Mouse (Mus musculus): ENCODE measurements at regions not wholly inside any gene's neighbourhood (a gene's known extent, or its start where the extent isn't known, plus 50 kb on each side); places are given as distances from the start of the nearest gene placed in this dataset.

DNA sequence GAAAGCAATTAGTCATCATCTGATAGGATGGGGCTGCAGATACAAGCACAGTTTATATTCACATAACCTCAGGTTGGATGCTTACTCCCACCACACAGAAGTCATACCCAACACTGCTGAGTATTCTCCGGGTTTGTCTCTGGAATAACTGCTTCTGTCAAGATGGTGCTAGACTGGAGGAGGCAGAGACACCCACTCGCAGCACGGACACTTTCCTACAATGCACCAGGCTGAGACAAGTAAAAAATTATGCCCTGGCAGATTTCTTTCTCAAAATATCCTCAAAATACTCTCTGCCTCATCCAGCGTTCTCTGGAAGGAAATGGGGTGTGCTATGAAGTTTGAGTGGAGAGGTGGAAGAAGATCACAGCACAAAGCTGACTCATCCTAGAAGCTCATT lies 763.1 kb downstream of the Gm9195 start:
- no peak overlapping the region for H3K27ac ChIP-seq (ENCODE audit: low read length)
- H3K36me3 ChIP-seq (ENCODE audit: control insufficient read depth, insufficient read depth), result no peaks in the 10 kb centered on the region
- H3K4me2 ChIP-seq (ENCODE audit: low read length), result no peak overlapping the region
- H3K9ac ChIP-seq (replicated peaks; ENCODE audit: low read depth, low read length), result no peak overlapping the region
- no peaks in the 10 kb centered on the region for H3K27me3 ChIP-seq (replicated peaks; ENCODE audit: control insufficient read depth, insufficient read depth, low read length)
- H3K4me1 ChIP-seq (replicated peaks; ENCODE audit: control insufficient read depth, insufficient read depth, low read length), result no peaks in the 10 kb centered on the region
- no peak for ATAC-seq
- WGBS, result 96% methylated on average over 4 of the region's 4 CpGs
- no peaks in the 10 kb centered on the region for H3K9me3 ChIP-seq (ENCODE audit: control insufficient read depth, low read length)
- no peak overlapping the region for H3K4me3 ChIP-seq (replicated peaks; ENCODE audit: low read length)

DNA sequence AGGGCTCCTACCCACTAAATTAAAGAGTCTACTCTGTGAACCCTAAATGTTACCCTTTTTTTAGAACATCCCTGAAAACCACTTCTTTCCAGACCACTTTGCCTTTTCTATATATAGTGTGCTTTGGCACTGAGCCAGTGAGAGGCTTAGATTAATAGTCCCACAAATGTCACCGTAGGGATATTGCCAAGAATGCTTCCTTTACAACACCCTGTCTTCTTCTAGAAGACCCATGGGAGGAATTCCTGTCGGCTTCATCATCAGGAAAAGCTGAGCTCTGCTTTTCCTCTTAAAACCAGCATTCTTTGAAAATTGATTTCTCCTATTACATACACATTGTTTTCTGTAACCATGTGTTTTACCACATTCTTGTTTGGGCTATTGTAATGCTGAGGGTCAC lies 768.1 kb downstream of the Gm9195 start:
- Histone ChIP-seq H3K9ac (replicated peaks; ENCODE audit: low read depth, low read length) (no peak overlapping the region), H3K27ac (ENCODE audit: low read length) (no peak overlapping the region), H3K4me2 (ENCODE audit: low read length) (no peak overlapping the region), H3K9me3 (ENCODE audit: control insufficient read depth, low read length) (no peaks in the 10 kb centered on the region), H3K4me1 (replicated peaks; ENCODE audit: control insufficient read depth, insufficient read depth, low read length) (no peaks in the 10 kb centered on the region), H3K27me3 (replicated peaks; ENCODE audit: control insufficient read depth, insufficient read depth, low read length) (no peaks in the 10 kb centered on the region), H3K4me3 (replicated peaks; ENCODE audit: low read length) (no peak overlapping the region), H3K36me3 (ENCODE audit: control insufficient read depth, insufficient read depth) (no peaks in the 10 kb centered on the region)
- 65% methylated on average over 2 of the region's 2 CpGs for WGBS
- no peak for ATAC-seq

DNA sequence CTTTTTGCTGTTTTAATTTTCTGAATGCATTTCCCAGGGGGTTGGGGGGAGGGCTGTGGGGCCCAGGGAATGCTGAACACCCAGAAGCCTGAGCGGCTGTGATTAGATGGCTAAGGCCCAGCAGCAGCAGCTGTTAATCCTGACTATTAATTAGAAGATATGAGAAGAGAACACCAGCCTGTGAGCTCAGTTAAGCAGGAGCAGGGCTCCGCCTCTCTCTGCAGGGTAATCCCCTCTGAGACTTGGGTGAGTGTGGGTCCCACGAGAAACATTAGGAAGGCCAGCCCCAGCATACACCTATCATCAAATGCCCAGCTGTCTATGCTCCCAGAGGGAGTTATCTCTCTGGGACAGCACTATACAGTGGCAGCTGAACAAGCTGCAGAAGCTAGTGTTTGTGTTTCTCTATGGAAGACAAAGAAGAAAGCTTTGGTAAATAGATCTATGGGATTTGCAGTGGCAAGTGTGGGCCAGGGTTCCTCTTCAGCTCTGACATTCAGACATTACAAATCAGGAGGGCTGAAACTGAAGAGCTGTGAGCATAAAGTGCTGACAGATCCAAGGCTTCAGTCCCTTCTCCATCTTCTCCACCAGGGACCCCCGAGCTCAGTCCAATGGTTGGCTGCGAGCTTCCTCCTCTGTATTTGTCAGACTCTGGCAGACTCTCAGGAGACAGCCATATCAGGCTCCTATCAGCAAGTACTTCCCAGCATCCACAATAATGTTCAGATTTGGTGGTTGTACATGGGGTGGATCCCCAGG lies 781.9 kb downstream of the Gm9195 start:
- 40% methylated on average over 5 of the region's 5 CpGs for WGBS
- Histone ChIP-seq H3K4me1 (replicated peaks; ENCODE audit: control insufficient read depth, insufficient read depth, low read length) (peaks cover 4% of the 10 kb centered on the region; the same call in 1 of the 2 replicates), H3K27ac (ENCODE audit: low read length) (no peak overlapping the region), H3K36me3 (ENCODE audit: control insufficient read depth, insufficient read depth) (no peaks in the 10 kb centered on the region), H3K27me3 (replicated peaks; ENCODE audit: control insufficient read depth, insufficient read depth, low read length) (no peaks in the 10 kb centered on the region), H3K9me3 (ENCODE audit: control insufficient read depth, low read length) (no peaks in the 10 kb centered on the region), H3K9ac (replicated peaks; ENCODE audit: low read depth, low read length) (no peak overlapping the region), H3K4me3 (replicated peaks; ENCODE audit: low read length) (no peak overlapping the region), H3K4me2 (ENCODE audit: low read length) (no peak overlapping the region)
- ATAC-seq, result peak; percentile 79; the same call in 1 of the 2 replicates

DNA sequence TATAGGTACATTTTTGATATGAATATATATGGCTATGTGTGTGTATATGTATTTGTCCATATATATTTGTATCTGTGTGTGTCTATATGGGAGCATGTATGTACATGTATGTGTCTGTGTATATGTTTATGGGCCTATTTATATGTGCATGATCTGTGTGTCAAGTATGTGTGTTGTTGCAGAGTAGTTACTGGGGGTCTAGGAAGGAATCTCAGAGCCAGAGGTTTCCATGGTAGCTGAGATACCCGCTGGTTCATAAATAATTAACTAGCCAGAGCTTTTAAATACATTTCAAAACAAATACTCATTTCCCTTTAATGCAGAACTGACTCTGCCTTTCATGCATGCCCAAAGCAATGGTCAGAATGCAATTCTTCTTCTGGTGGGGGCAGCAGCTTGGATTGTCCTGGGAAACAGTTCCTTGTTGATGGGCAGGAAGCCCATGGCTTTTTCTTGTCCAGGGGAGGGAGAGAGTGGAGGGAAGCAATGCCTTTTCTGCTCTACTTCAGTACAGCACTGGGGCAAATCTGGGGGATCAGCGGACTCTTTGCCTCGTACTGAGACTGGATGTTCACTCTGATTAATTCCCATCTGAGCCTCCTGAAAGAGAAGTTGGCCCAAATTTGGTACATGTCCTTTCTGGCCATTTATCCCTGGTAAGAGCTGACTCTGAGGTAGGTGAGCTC lies 798.7 kb downstream of the Gm9195 start:
- Histone ChIP-seq H3K27ac (ENCODE audit: low read length) (no peak overlapping the region), H3K4me1 (replicated peaks; ENCODE audit: control insufficient read depth, insufficient read depth, low read length) (peaks cover 2% of the 10 kb centered on the region; the same call in 1 of the 2 replicates)
- 60% methylated on average over 3 of the region's 3 CpGs for WGBS

DNA sequence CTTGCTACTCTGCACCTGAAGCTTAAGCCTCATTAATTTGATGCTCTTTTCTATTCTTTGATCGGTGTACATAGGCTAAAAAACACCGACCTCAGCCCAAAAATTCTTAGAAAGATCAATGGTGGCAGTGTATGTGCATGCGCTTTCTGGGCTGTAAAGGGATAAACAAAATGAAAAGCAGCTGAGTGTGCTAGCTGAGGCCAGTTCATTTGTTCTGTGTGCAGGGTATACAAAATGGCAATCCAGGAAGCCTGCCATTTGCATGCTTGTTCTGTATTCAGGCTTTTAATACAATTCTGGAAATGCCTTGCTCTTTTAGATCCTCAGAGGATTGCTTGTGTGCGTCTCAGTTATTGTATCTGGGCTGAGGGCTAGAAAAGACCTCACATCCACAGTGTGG lies 817.1 kb downstream of the Gm9195 start:
- Histone ChIP-seq H3K27me3 (replicated peaks; ENCODE audit: control insufficient read depth, insufficient read depth, low read length) (no peaks in the 10 kb centered on the region), H3K4me3 (replicated peaks; ENCODE audit: low read length) (no peak overlapping the region), H3K4me1 (replicated peaks; ENCODE audit: control insufficient read depth, insufficient read depth, low read length) (peaks cover 9% of the 10 kb centered on the region), H3K4me2 (ENCODE audit: low read length) (no peak overlapping the region), H3K27ac (ENCODE audit: low read length) (no peak overlapping the region), H3K9ac (replicated peaks; ENCODE audit: low read depth, low read length) (no peak overlapping the region), H3K36me3 (ENCODE audit: control insufficient read depth, insufficient read depth) (no peaks in the 10 kb centered on the region), H3K9me3 (ENCODE audit: control insufficient read depth, low read length) (no peaks in the 10 kb centered on the region)
- ATAC-seq, result 0 out of 2 replicates have a peak, but pooled peaks have one; percentile 50
- WGBS, result 27% methylated on average over 4 of the region's 4 CpGs

More for the DNA sequence above, 798.7 kb downstream of the Gm9195 start:
- no peak overlapping the region for H3K9ac ChIP-seq (replicated peaks; ENCODE audit: low read depth, low read length)
- H3K27me3 ChIP-seq (replicated peaks; ENCODE audit: control insufficient read depth, insufficient read depth, low read length), result no peaks in the 10 kb centered on the region
- no peak overlapping the region for H3K4me2 ChIP-seq (ENCODE audit: low read length)
- no peaks in the 10 kb centered on the region for H3K36me3 ChIP-seq (ENCODE audit: control insufficient read depth, insufficient read depth)
- no peak overlapping the region for H3K4me3 ChIP-seq (replicated peaks; ENCODE audit: low read length)
- H3K9me3 ChIP-seq (ENCODE audit: control insufficient read depth, low read length), result no peaks in the 10 kb centered on the region
- ATAC-seq, result no peak

DNA sequence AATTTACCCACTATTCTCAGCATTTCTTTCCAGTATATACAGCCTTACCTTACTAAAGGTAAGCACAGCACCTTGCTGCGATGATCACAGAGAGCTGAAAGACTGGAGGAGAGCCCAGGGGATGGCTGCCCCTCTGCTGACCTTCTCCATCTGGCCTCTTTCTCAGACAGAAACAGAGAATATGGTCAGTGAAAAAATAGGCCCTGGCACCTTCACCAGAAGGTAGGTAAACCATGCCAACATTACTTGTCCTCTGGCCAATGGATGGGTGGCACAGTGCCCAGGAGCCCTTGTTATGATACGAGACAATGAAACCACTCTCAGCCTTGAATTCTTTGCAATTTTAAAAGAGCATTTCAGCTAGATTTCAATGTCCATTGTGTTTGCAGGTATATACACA lies 817.8 kb downstream of the Gm9195 start:
- Histone ChIP-seq H3K4me2 (ENCODE audit: low read length) (no peak overlapping the region), H3K9me3 (ENCODE audit: control insufficient read depth, low read length) (no peaks in the 10 kb centered on the region), H3K4me1 (replicated peaks; ENCODE audit: control insufficient read depth, insufficient read depth, low read length) (peaks cover 9% of the 10 kb centered on the region), H3K36me3 (ENCODE audit: control insufficient read depth, insufficient read depth) (no peaks in the 10 kb centered on the region), H3K27ac (ENCODE audit: low read length) (no peak overlapping the region), H3K4me3 (replicated peaks; ENCODE audit: low read length) (no peak overlapping the region), H3K27me3 (replicated peaks; ENCODE audit: control insufficient read depth, insufficient read depth, low read length) (no peaks in the 10 kb centered on the region), H3K9ac (replicated peaks; ENCODE audit: low read depth, low read length) (no peak overlapping the region)
- ATAC-seq, result peak; percentile 18; the same call in 1 of the 2 replicates
- 47% methylated on average over 2 of the region's 2 CpGs for WGBS

DNA sequence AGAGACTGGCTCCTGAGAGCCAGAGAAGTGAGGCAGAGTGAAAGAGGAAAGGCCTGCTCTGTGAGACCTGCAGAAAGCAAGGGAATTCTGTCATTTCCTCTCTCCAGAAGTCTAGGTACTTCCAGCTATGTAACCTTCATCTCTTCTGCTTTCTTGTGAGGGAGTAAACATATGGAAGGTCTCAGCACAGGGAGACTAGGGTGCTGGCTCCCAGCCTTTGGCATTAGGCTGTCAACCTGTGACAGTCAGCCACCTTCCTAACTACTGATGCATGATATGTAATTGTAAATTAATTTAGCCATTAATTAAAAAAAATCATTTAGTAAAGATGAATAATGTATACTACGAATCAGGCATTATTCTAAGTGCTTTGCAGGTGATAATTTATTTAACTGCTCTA lies 819.2 kb downstream of the Gm9195 start:
- 52% methylated on average over 1 of the region's 1 CpGs for WGBS
- Histone ChIP-seq H3K27me3 (replicated peaks; ENCODE audit: control insufficient read depth, insufficient read depth, low read length) (no peaks in the 10 kb centered on the region), H3K9ac (replicated peaks; ENCODE audit: low read depth, low read length) (no peak overlapping the region), H3K4me2 (ENCODE audit: low read length) (no peak overlapping the region), H3K4me1 (replicated peaks; ENCODE audit: control insufficient read depth, insufficient read depth, low read length) (peaks cover 9% of the 10 kb centered on the region), H3K27ac (ENCODE audit: low read length) (no peak overlapping the region), H3K36me3 (ENCODE audit: control insufficient read depth, insufficient read depth) (no peaks in the 10 kb centered on the region), H3K4me3 (replicated peaks; ENCODE audit: low read length) (no peak overlapping the region), H3K9me3 (ENCODE audit: control insufficient read depth, low read length) (no peaks in the 10 kb centered on the region)
- ATAC-seq, result no peak

DNA sequence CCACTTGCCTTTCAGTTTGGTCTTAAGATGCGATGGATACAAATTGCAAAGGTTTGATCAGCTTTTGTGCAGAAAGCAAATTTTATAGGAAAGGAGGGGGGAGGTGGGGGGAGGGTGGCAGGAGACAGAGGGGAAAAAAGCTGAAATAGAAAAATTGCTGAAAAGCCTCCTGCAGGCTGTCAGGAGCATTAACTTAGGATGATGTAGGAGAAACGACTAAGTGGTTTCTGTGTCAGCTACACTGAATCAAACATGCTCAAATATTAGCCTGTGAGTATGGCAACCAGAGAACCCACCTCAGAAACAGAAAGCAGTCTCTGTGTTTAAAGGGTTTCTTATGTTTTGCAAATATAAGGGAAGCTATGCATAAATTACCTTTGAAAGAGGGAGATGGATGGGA lies 819.6 kb downstream of the Gm9195 start:
- no peak overlapping the region for H3K4me2 ChIP-seq (ENCODE audit: low read length)
- H3K9ac ChIP-seq (replicated peaks; ENCODE audit: low read depth, low read length), result no peak overlapping the region
- H3K9me3 ChIP-seq (ENCODE audit: control insufficient read depth, low read length), result no peaks in the 10 kb centered on the region
- no peaks in the 10 kb centered on the region for H3K27me3 ChIP-seq (replicated peaks; ENCODE audit: control insufficient read depth, insufficient read depth, low read length)
- peaks cover 9% of the 10 kb centered on the region for H3K4me1 ChIP-seq (replicated peaks; ENCODE audit: control insufficient read depth, insufficient read depth, low read length)
- WGBS, result 44% methylated on average over 2 of the region's 2 CpGs
- no peak for ATAC-seq
- no peak overlapping the region for H3K4me3 ChIP-seq (replicated peaks; ENCODE audit: low read length)
- no peak overlapping the region for H3K27ac ChIP-seq (ENCODE audit: low read length)
- no peaks in the 10 kb centered on the region for H3K36me3 ChIP-seq (ENCODE audit: control insufficient read depth, insufficient read depth)

DNA sequence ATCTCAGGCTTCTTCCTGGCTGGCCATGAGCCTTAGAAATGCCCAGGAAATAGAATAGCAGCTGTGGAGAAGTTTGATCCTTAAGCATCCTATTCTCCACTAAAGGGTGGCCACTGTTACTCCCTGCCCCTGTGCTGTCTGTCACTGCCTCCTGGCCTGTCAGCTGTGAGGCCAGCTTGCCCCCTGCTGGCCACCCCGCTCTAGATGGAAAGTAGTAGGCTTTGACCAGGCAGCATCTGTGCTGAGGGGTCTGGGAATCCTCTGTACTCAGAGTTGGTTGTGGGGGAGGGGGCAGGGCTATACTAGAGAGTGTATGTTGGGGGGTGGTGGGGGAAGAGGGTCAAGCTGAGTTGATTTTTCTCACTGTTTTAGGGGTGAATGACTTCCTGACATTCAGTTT lies 821.2 kb downstream of the Gm9195 start:
- no peak overlapping the region for H3K27ac ChIP-seq (ENCODE audit: low read length)
- H3K36me3 ChIP-seq (ENCODE audit: control insufficient read depth, insufficient read depth), result no peaks in the 10 kb centered on the region
- H3K4me1 ChIP-seq (replicated peaks; ENCODE audit: control insufficient read depth, insufficient read depth, low read length), result peaks cover 9% of the 10 kb centered on the region
- peak; percentile 61 for ATAC-seq
- H3K9ac ChIP-seq (replicated peaks; ENCODE audit: low read depth, low read length), result no peak overlapping the region
- WGBS, result 9% methylated on average over 1 of the region's 1 CpGs
- H3K4me3 ChIP-seq (replicated peaks; ENCODE audit: low read length), result no peak overlapping the region
- no peaks in the 10 kb centered on the region for H3K9me3 ChIP-seq (ENCODE audit: control insufficient read depth, low read length)
- no peaks in the 10 kb centered on the region for H3K27me3 ChIP-seq (replicated peaks; ENCODE audit: control insufficient read depth, insufficient read depth, low read length)
- H3K4me2 ChIP-seq (ENCODE audit: low read length), result no peak overlapping the region

All from forebrain, embryonic 16.5 days (tissue).